Mouse (Mus musculus) lung, adult 2 months (tissue): ENCODE results near the gene Stim2.

Experiments
- CTCF ChIP-seq: fragments of 200-500 bp; IDR thresholded peaks from 2 replicates; pipeline ENCODE4 v1.5.1; 2011; ENCODE audit warnings: mild to moderate bottlenecking, low read length, control low read depth; ENCODE audit not compliant: insufficient read depth
- POLR2A ChIP-seq: fragments of 200-500 bp; IDR thresholded peaks from 2 replicates; pipeline ENCODE4 v1.6.1; 2011; ENCODE audit warnings: low read depth, mild to moderate bottlenecking, control low read depth, low read length, borderline replicate concordance; ENCODE audit errors: extremely low read depth

GRCm38 (mm10) chr5:53956396-53957314, 41.6 kb upstream of the Stim2 start:
- TF ChIP-seq CTCF (no peak), POLR2A (no peak)
